Mouse (Mus musculus) adrenal gland, adult 8-10 months (tissue): ENCODE measurements around the gene Ndufa8. TPM values are rescaled to one million over a fixed set of nuclear protein-coding genes. Genes with fewer than 3 reads are reported as not detected.

Experiments
- DNase-seq: peaks from one replicate; pipeline ENCODE4 v3.0.0; 2022
- total RNA-seq, 4 experiments: library from RNA; stranded (reverse); gene quantifications; 2 replicates each; pipeline ENCODE4 v1.2.4; 2022

Gene Ndufa8
- total RNA-seq: 100 to 1,000 TPM; 128 to 194 (median 170) TPM

- peak; percentile 97 for DNase-seq
These were observed at the start of gene Ndufa8, which contains the start of gene Morn5 for GRCm38 (mm10) chr2:36048748-36049566. Gene Ndufa8 (minus strand): TSS chr2:36049406. Gene Morn5 (plus strand): TSS chr2:36049458.

- DNase-seq: no peak
These were observed 48.8 kb upstream of the Ndufa8 start for GRCm38 (mm10) chr2:36098021-36098420.

DNA sequence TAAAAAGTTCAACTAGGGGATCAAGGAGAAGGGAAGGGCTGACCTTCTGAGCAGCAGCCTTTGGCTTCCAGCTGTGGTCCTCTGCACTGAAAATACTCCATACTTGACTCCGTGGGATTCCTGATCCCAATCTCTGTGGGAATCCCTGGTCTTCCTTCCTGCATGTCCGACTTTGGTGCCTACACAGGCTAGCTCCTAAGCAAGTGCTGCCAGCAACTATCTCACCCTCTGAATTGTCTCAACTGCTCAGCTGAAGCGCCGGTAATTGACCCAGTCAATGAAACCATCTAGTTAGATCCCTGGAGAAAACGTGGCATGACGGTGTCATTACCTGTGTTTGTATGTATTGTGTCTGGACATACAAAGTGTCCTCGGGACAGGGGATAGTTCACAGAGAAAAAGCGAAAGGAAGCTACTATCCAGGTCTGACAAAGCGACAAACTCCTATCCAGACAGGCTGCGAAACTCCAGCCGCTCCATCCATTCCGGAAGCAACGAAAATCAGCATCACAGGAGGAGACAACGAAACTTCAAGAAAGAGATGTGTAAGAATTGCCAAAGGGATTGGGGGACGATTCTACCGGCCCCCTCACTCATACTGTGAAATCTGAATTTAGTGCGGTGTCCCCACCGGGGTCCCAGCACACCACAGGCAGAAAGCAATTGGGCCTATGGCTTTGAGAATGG is 48.1 kb upstream of the Ndufa8 start:
- DNase-seq: no peak

GRCm38 (mm10) chr2:36093914-36094475 is 44.8 kb upstream of the Ndufa8 start:
- DNase-seq: no peak

GRCm38 (mm10) chr2:36093301-36093700 is 44.1 kb upstream of the Ndufa8 start:
- no peak for DNase-seq

GRCm38 (mm10) chr2:36092748-36093147 is 43.5 kb upstream of the Ndufa8 start:
- no peak for DNase-seq

DNA sequence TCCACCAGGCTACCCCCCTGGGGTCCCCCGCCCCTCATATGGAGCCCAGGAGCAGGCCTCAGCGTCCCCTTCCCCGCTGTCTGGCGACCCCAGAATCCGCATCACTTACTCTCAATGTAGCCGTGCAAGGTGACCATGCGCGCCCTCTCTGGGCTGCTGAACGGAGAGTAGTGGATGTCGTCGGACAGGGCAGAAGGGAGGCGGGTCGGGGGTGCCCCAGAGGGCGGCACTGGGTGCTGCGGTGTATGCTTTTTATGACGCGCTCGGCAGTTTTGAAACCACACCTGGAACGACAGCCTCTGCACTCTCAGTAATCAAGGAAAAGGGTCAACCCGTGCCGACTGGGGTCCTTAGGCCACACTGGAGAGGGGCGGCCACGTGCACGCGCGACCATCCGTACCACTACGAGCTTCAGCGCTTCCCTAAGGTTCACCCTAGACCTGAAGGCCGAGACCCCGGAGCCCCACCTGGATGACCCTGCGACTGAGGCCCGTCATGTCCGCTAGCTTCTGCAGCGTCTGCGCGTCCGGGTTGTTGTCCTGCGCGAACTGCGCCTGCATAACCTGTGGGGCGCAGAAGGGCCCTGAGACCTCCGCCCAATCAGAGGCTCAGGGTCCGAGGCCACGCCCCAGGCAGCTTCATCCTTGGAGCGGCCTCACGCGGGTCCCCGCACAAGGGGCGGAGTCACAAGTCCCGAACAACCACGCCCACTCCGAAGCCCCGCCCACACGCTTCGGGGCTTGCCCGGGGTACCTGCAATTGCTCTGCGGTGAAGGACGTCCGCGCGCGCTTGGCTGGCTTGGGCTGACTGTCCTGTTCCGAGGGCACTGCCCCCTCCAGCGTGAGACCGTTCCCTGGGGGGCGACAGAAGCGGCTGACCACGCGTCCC is 41.9 kb upstream of the Ndufa8 start:
- DNase-seq: peak; percentile 29

DNA sequence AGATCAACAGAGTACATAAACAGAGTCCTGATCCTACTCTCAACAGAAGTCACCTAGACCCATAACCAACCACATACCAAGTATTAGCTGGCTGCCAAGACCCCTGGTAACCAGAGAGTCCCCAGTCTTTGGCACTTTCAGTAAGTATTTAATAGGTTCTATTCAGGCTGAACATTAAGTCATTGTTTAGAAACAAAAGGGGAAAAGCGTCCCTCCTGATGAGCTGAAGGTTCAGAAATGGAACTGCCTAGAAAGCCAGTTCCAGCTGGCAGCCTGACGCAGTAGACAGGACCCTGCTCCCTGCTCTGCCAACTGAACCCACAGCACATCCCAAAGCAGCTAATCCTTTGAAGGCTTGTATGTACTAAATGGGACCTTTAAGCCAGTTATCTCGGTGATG is 40.0 kb upstream of the Ndufa8 start:
- no peak for DNase-seq

- DNase-seq: no peak
These were observed 35.8 kb upstream of the Ndufa8 start for GRCm38 (mm10) chr2:36085041-36085440.

DNA sequence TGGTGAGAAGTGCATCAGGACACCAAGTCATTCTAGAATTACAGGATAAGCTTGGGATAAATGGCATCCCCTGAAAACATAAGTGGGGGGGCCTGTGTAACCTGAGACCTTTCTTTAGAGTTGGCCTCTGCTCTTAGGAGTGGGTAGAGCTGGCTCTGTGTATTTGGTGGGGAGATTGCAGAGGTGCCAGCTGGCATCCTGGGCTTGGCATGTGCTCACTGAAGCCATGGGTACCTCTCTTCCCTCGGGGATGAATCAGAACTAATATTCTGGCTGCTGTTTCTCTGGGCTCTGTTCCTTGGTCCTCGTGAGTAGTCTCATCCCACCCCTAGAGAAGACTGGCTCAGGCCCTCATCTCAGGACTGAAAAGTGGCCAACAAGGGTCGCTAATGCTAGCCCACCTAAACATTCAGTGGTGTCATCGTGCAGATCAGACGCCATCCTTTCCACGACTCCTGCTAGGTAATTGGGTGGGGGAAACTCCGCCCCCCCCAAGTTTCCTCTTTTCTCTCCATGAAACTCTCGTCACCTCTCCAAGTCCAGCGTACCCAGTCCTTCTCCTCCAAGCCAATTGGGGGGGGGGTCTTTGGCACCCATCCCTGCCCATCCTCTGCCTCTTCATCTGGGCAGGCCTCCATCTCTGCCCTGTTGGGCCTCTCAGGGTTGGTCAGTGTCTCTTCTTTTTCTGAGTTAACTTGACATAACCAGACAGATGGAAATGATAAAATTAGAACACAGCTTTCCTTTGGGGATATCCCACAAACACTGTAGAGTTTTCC is 33.8 kb upstream of the Ndufa8 start:
- no peak for DNase-seq

DNA sequence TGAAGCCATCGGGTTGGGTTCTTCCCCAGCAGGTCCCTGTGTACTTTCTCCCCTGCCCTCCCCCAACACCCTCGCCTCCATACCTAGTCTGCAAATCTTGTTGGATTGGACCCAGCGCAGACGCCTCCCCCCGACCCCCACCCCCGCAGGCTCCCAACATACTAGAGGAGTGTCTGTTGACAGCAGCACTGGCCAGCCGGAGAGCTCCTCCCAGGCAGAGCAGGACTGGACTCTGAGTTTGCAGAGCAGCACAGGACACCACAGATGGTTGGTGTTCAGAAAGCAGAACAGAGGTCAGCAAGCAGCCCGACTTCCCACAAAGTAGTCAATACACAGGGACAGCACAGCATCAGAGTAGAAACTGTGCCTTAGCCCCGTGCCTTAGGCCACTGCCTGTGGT is 32.2 kb upstream of the Ndufa8 start:
- no peak for DNase-seq

- DNase-seq: no peak
These were observed 28.1 kb upstream of the Ndufa8 start for GRCm38 (mm10) chr2:36077160-36077761.

GRCm38 (mm10) chr2:36075210-36075609 is 26.0 kb upstream of the Ndufa8 start:
- DNase-seq: no peak

DNA sequence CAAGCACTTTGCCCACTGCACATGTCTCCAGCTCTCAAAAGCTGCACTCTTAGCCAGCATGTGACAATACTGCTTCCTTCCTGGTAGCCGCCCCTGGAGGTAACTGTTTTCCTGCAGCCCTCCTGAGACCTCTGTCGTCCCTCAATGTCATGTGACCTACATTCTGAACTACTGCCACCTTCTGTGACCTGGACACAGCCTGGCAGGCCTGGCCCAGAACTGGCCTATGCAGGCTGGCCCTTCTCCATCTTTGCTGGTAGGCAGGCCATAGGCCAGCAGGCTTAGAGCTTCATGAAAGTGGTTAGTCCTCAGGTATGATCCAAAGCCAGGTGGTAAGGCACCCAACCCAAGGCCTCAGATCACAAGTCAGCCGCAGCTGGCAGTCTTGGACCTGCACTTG is 24.6 kb upstream of the Ndufa8 start:
- no peak for DNase-seq

GRCm38 (mm10) chr2:36071660-36072305 is 22.6 kb upstream of the Ndufa8 start:
- no peak for DNase-seq

- no peak for DNase-seq
These were observed 17.9 kb upstream of the Ndufa8 start for GRCm38 (mm10) chr2:36067132-36067531.

GRCm38 (mm10) chr2:36061409-36061808 is 12.2 kb upstream of the Ndufa8 start:
- no peak for DNase-seq

GRCm38 (mm10) chr2:36056248-36056647 is 7.0 kb upstream of the Ndufa8 start:
- no peak for DNase-seq

DNA sequence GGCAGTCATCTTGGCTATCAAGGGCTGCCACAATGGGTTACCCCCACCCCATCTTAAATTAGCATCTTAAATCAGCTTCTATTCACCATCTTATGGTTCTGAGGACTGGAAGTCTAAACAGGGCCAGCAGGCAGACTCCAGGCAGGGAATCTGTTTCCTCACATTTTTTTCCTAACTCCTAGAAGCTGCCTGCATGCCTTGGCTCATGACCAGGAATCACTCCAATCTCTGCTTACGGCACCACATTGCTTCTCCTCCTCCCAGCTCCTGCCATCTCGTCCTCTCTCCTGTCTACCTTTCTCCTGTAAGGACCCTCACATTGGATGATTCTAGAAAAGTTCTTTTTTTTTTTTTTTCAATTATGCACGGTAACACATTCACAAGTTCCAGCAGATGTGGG is 4.0 kb upstream of the Ndufa8 start:
- DNase-seq: no peak

GRCm38 (mm10) chr2:36049567-36049954 is 355 bp upstream of the Ndufa8 start:
- DNase-seq: no peak

DNA sequence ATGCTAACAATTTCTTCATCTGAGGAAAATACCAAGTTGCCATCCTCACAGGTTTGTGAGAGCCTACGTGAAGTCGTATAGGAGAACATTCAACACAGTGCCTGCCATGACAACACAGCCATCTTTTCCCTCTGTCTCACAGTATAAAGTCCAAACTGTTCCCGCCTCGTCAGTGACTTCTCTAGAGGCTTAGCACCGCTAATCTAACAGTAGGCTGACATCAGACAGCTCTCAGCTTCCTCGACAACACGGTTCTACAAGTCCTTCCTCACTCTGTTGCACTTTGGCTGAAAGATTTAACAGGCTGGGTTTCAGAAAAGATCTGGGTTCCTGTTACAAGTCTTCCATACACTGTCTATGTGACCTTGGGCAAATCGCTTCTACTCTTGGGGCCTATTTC is 1.0 kb downstream of the Ndufa8 start:
- DNase-seq: no peak
